Mouse (Mus musculus): ENCODE measurements at regions not wholly inside any gene's neighbourhood (a gene's known extent, or its start where the extent isn't known, plus 50 kb on each side); places are given as distances from the start of the nearest gene placed in this dataset.

DNA sequence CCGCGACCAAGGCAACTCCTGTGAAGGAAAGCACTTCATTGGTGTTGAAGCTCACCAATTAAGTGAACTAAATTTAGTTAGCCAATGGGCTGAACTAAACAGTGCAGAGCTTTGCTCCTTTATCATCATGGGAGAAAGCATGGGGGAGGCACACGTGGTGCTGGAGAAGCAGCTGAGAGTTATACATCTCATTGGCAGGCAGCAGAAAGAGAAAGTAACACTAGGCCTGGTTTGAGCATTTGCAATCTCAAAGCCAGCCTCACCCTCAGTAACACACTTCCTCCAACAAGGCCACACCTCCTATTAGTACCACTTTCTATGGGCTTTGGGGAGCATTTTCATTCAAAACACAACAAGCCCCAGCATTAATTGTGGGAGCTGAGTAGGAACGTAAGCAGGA is 109.4 kb downstream of the Ifng start:
- H3K4me3 ChIP-seq (ENCODE audit: extremely low read depth, insufficient read depth, insufficient read length) = no peak overlapping the region
- peaks cover 4% of the 10 kb centered on the region; the same call in 1 of the 2 replicates for H3K4me1 ChIP-seq (ENCODE audit: control insufficient read depth, insufficient read depth, insufficient read length)
- H3K27me3 ChIP-seq (ENCODE audit: control insufficient read depth, insufficient read depth, low read length) = no peaks in the 10 kb centered on the region
- H3K36me3 ChIP-seq (ENCODE audit: control insufficient read depth, insufficient read depth, low read length) = no peaks in the 10 kb centered on the region
- 75% methylated on average over 4 of the region's 4 CpGs for WGBS
- no peak overlapping the region for H3K27ac ChIP-seq (ENCODE audit: insufficient read depth, low read length)
- no peak for DNase-seq (ENCODE audit: low read depth in 1 of 2, low spot score in 2 of 2)
- no peak for TF ChIP-seq CTCF (IDR thresholded peaks at IDR 0.05; ENCODE audit: extremely low read depth, insufficient read depth, insufficient read length, insufficient replicate concordance)
- TF ChIP-seq POLR2A (IDR thresholded peaks at IDR 0.05; ENCODE audit: low read depth, low read length) = no peak

DNA sequence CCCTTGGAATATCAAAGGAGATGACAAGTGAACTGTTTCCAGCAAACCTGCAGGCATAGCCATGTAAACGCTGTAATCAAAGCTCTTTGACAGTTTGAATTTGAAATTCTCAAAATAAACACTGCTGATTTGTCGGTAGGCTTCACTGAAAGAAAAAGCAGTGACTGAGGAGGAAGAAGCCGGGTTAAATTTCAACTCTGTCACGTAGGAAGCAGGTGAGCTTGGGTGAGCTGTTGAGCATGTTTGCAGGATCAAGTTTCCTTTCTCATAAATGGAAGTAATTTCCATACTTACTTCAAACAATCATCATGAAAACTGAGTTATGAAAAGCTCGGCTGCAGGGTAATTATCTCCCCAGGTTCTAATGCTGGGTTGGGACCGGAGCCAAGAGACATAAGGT is 118.0 kb downstream of the Ifng start:
- no peak for DNase-seq (ENCODE audit: low read depth in 1 of 2, low spot score in 2 of 2)
- Histone ChIP-seq H3K4me3 (ENCODE audit: extremely low read depth, insufficient read depth, insufficient read length) (no peak overlapping the region), H3K27ac (ENCODE audit: insufficient read depth, low read length) (no peak overlapping the region), H3K4me1 (ENCODE audit: control insufficient read depth, insufficient read depth, insufficient read length) (peaks cover 5% of the 10 kb centered on the region), H3K27me3 (ENCODE audit: control insufficient read depth, insufficient read depth, low read length) (no peaks in the 10 kb centered on the region), H3K36me3 (ENCODE audit: control insufficient read depth, insufficient read depth, low read length) (no peaks in the 10 kb centered on the region)
- 77% methylated on average over 6 of the region's 6 CpGs for WGBS
- TF ChIP-seq CTCF (IDR thresholded peaks at IDR 0.05; ENCODE audit: extremely low read depth, insufficient read depth, insufficient read length, insufficient replicate concordance) (no peak), POLR2A (IDR thresholded peaks at IDR 0.05; ENCODE audit: low read depth, low read length) (no peak)

DNA sequence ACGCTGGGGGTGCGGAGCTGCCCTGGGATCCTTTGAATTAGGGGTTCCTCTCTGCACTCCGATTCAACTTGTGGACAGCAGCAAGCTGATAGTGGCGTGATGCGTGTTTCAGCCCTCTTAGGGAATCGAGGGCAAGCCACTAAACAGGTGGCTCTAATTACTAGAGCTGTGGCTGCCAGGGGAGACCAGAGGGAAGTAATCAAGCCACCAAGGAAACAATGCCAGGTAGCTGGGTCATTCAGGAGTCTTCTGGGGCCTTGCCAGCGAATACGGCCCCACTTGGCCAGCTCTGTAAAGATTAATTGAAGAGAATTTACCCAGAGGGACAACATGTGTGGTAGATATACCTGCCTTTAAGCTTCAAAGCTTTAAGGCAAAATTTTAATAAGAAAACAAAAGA is 123.2 kb downstream of the Ifng start:
- DNase-seq (ENCODE audit: low read depth in 1 of 2, low spot score in 2 of 2) = no peak
- no peak overlapping the region for H3K4me3 ChIP-seq (ENCODE audit: extremely low read depth, insufficient read depth, insufficient read length)
- no peaks in the 10 kb centered on the region for H3K36me3 ChIP-seq (ENCODE audit: control insufficient read depth, insufficient read depth, low read length)
- WGBS = 85% methylated on average over 8 of the region's 8 CpGs
- no peak overlapping the region for H3K27ac ChIP-seq (ENCODE audit: insufficient read depth, low read length)
- H3K27me3 ChIP-seq (ENCODE audit: control insufficient read depth, insufficient read depth, low read length) = no peaks in the 10 kb centered on the region
- no peaks in the 10 kb centered on the region for H3K4me1 ChIP-seq (ENCODE audit: control insufficient read depth, insufficient read depth, insufficient read length)
- TF ChIP-seq CTCF (IDR thresholded peaks at IDR 0.05; ENCODE audit: extremely low read depth, insufficient read depth, insufficient read length, insufficient replicate concordance) (no peak), POLR2A (IDR thresholded peaks at IDR 0.05; ENCODE audit: low read depth, low read length) (no peak)

DNA sequence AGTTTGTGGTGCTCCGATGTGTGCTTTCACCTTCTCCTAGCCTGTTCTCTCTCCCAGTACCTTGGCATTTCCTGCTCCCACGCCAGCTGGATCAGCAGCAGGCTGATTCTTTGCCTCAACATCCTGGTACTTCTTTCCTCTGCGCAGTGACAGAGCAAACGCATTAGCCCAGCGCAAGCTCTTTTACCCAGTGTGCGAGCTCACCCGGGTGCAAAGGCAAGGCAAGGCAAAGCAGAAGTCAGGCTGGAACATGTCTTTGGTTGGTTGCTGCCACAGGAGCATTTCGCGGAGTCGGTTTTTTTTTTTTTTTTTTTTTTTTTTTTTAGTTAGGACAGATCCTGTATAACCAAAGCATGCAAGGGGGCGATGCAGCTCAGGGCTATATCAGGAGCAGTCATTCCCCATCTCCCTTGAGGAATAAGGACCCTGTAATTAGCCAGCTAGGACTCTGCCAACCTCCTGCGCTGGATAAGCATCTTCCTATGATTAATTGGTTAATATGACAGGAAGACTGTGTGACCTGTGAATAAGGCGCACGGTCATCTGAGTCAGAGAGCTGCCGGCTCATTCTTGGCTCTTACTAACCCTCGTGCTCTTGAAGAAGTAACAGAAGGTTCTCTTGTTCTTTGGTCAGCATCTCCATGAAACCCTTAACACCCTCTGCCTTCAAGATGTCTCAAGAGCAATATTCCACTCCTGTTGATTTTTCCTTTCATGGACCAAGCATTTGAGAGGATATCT is 123.9 kb downstream of the Ifng start:
- Histone ChIP-seq H3K27me3 (ENCODE audit: control insufficient read depth, insufficient read depth, low read length) (no peaks in the 10 kb centered on the region), H3K36me3 (ENCODE audit: control insufficient read depth, insufficient read depth, low read length) (no peaks in the 10 kb centered on the region), H3K4me1 (ENCODE audit: control insufficient read depth, insufficient read depth, insufficient read length) (no peaks in the 10 kb centered on the region), H3K4me3 (ENCODE audit: extremely low read depth, insufficient read depth, insufficient read length) (no peak overlapping the region), H3K27ac (ENCODE audit: insufficient read depth, low read length) (no peak overlapping the region)
- no peak for DNase-seq (ENCODE audit: low read depth in 1 of 2, low spot score in 2 of 2)
- 51% methylated on average over 16 of the region's 16 CpGs for WGBS
- TF ChIP-seq CTCF (IDR thresholded peaks at IDR 0.05; ENCODE audit: extremely low read depth, insufficient read depth, insufficient read length, insufficient replicate concordance) (no peak), POLR2A (IDR thresholded peaks at IDR 0.05; ENCODE audit: low read depth, low read length) (no peak)

DNA sequence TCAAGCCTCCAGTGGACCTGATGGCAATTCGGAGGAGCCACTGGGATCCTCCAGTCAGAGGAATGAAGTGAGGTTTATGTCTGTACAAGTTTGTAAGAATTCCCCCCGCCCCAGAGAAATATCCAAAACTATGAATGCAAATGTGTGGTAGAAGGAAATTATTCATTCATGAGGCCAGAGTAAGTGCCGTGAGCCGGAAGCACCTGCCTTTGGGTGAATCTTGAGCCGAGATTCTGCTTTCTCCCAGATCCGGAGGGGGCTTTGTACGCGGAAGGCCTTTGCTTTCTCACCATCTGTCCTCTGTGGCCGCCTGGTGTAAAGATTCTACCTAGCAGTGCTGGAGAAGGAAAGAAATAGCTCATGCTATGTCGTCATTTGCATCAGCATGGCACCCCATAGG is 127.8 kb downstream of the Ifng start:
- 92% methylated on average over 10 of the region's 10 CpGs for WGBS
- DNase-seq (ENCODE audit: low read depth in 1 of 2, low spot score in 2 of 2) = no peak
- H3K36me3 ChIP-seq (ENCODE audit: control insufficient read depth, insufficient read depth, low read length) = no peaks in the 10 kb centered on the region
- H3K27me3 ChIP-seq (ENCODE audit: control insufficient read depth, insufficient read depth, low read length) = no peaks in the 10 kb centered on the region
- TF ChIP-seq POLR2A (IDR thresholded peaks at IDR 0.05; ENCODE audit: low read depth, low read length) = no peak
- TF ChIP-seq CTCF (IDR thresholded peaks at IDR 0.05; ENCODE audit: extremely low read depth, insufficient read depth, insufficient read length, insufficient replicate concordance) = no peak
- no peak overlapping the region for H3K4me3 ChIP-seq (ENCODE audit: extremely low read depth, insufficient read depth, insufficient read length)
- H3K27ac ChIP-seq (ENCODE audit: insufficient read depth, low read length) = no peak overlapping the region
- H3K4me1 ChIP-seq (ENCODE audit: control insufficient read depth, insufficient read depth, insufficient read length) = no peaks in the 10 kb centered on the region

DNA sequence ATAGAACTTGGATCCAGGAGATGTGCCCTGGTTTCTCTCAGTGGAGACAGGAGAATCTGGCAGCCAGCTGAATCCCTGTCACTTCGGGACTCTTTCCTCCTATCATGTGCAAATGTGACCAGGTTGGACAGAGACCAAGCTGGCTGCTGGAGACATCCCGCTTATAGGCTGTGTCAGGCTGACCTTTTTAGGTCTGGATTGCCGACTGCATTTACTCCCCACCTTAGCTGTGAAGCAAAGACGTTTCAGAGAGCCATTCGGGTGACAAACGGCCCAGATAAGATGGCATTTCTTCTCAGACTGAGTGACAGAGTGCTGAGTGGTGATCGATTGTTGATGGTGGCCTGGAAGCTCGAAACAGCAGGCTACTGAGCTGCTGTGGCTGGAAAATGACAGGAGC is 128.6 kb downstream of the Ifng start:
- no peak overlapping the region for H3K27ac ChIP-seq (ENCODE audit: insufficient read depth, low read length)
- H3K27me3 ChIP-seq (ENCODE audit: control insufficient read depth, insufficient read depth, low read length) = no peaks in the 10 kb centered on the region
- no peaks in the 10 kb centered on the region for H3K36me3 ChIP-seq (ENCODE audit: control insufficient read depth, insufficient read depth, low read length)
- DNase-seq (ENCODE audit: low read depth in 1 of 2, low spot score in 2 of 2) = no peak
- no peak overlapping the region for H3K4me3 ChIP-seq (ENCODE audit: extremely low read depth, insufficient read depth, insufficient read length)
- no peak for TF ChIP-seq POLR2A (IDR thresholded peaks at IDR 0.05; ENCODE audit: low read depth, low read length)
- 76% methylated on average over 8 of the region's 8 CpGs for WGBS
- no peaks in the 10 kb centered on the region for H3K4me1 ChIP-seq (ENCODE audit: control insufficient read depth, insufficient read depth, insufficient read length)

DNA sequence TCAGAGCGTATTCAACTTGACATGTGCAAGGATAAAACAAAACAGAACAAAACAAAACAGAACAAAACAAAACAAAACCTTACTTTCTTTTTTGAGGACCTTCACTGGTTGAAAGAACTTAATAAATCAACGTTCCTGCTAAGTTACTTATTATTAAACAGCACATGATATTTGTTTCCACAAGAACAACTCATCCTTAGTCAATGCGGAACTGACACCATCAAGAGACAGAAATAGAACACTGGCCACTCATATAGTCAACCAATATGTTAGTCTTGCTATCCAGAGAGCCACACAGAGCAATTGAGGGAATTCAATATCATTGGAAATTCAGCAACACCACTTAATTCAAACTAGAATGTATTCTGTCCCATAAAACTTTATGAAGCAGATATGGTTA is 132.4 kb downstream of the Ifng start:
- no peaks in the 10 kb centered on the region for H3K36me3 ChIP-seq (ENCODE audit: control insufficient read depth, insufficient read depth, low read length)

More for the DNA sequence above, 132.4 kb downstream of the Ifng start:
- Histone ChIP-seq H3K4me1 (ENCODE audit: control insufficient read depth, insufficient read depth, insufficient read length) (no peaks in the 10 kb centered on the region), H3K4me3 (ENCODE audit: extremely low read depth, insufficient read depth, insufficient read length) (no peak overlapping the region), H3K27me3 (ENCODE audit: control insufficient read depth, insufficient read depth, low read length) (no peaks in the 10 kb centered on the region), H3K27ac (ENCODE audit: insufficient read depth, low read length) (no peak overlapping the region)
- DNase-seq (ENCODE audit: low read depth in 1 of 2, low spot score in 2 of 2) = no peak
- 91% methylated on average over 3 of the region's 3 CpGs for WGBS
- TF ChIP-seq POLR2A (IDR thresholded peaks at IDR 0.05; ENCODE audit: low read depth, low read length) = no peak
- no peak for TF ChIP-seq CTCF (IDR thresholded peaks at IDR 0.05; ENCODE audit: extremely low read depth, insufficient read depth, insufficient read length, insufficient replicate concordance)
